Mouse (Mus musculus) thymus, postnatal 36 days (tissue): ENCODE data around the gene Ccnyl1.

ENCODE experiments used
- DNase-seq, 2 experiments: peaks; one replicate each; pipeline ENCODE4 v3.0.0; 2022; ENCODE audit warnings: mixed read lengths in 2 of 2

Gene Ccnyl1

GRCm38 (mm10) chr1:64738661-64739082 lies 48.4 kb downstream of the Ccnyl1 start:
- peak; percentile 38 to 47 for DNase-seq

GRCm38 (mm10) chr1:64742741-64743408 lies 52.6 kb downstream of the Ccnyl1 start:
- DNase-seq: no peak

GRCm38 (mm10) chr1:64744616-64745015 lies 54.4 kb downstream of the Ccnyl1 start:
- DNase-seq: no peak

GRCm38 (mm10) chr1:64753109-64753508 lies 62.9 kb downstream of the Ccnyl1 start:
- DNase-seq: no peak

GRCm38 (mm10) chr1:64753668-64754067 lies 63.4 kb downstream of the Ccnyl1 start:
- DNase-seq: no peak

- DNase-seq: no peak
Measured at GRCm38 (mm10) chr1:64754658-64755057, 64.4 kb downstream of the Ccnyl1 start.

- DNase-seq: no peak
Measured at GRCm38 (mm10) chr1:64755971-64756639, 65.8 kb downstream of the Ccnyl1 start.

- DNase-seq: no peak
Measured at GRCm38 (mm10) chr1:64756640-64757030, 66.4 kb downstream of the Ccnyl1 start.

GRCm38 (mm10) chr1:64757254-64757653 lies 67.0 kb downstream of the Ccnyl1 start:
- no peak for DNase-seq

GRCm38 (mm10) chr1:64757766-64758165 lies 67.5 kb downstream of the Ccnyl1 start:
- DNase-seq: no peak

- no peak for DNase-seq
Measured at GRCm38 (mm10) chr1:64761646-64762045, 71.4 kb downstream of the Ccnyl1 start.

- no peak for DNase-seq
Measured at GRCm38 (mm10) chr1:64770169-64770568, 79.9 kb downstream of the Ccnyl1 start.

- DNase-seq: no peak
Measured at GRCm38 (mm10) chr1:64773305-64773704, 83.0 kb downstream of the Ccnyl1 start.
